Mouse (Mus musculus) cortical plate, adult 2 months (tissue): ENCODE results near the gene Cyp26a1.

Experiments used
- CTCF ChIP-seq: fragments of 200-500 bp; IDR thresholded peaks from 2 replicates; pipeline ENCODE4 v1.5.1; 2011; ENCODE audit warnings: mild to moderate bottlenecking, control low read depth, low read length; ENCODE audit not compliant: insufficient read depth; ENCODE audit errors: extremely low read depth
- POLR2A ChIP-seq: fragments of 200-500 bp; IDR thresholded peaks from 2 replicates; pipeline ENCODE4 v1.6.1; 2011; ENCODE audit warnings: mild to moderate bottlenecking, low read length, control low read depth; ENCODE audit not compliant: insufficient read depth; ENCODE audit errors: extremely low read depth

DNA sequence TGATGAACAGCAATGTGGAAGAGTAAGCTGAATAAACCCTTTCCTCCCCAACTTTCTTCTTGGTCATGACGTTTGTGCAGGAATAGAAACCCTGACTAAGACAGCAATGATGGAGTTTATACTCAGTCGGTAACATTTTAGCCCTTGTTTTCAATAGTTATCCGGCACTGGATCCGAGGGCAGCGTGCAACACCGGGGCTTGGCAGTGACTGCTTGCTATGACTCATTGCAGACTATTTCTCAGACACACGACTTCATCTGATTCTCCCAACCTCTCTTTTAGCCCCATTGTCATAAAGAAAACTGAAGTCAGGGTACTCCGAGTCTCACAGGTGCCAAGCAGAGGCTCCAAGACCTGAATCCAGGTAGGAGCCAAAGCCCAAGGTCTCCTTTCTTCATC lies 37.8 kb downstream of the Cyp26a1 start:
- TF ChIP-seq POLR2A (no peak), CTCF (no peak)
